Mouse (Mus musculus): ENCODE results near the gene Gm28557.
"Not testable (repeated sequence)": the region's sequence is repeated elsewhere in the genome, so short reads cannot be mapped to it uniquely, and the experiment has no call there.

The Gm28557 gene

GRCm38 (mm10) chr13:67108194-67108820 is at the start of gene Gm28557:
Gene Gm28557, minus strand, starts transcription at chr13:67108604.
- peak; percentile 86 to 90 for DNase-seq

GRCm38 (mm10) chr13:67128038-67128721 is 19.8 kb upstream of the Gm28557 start:
- DNase-seq, result peak; percentile 88 to 92

DNA sequence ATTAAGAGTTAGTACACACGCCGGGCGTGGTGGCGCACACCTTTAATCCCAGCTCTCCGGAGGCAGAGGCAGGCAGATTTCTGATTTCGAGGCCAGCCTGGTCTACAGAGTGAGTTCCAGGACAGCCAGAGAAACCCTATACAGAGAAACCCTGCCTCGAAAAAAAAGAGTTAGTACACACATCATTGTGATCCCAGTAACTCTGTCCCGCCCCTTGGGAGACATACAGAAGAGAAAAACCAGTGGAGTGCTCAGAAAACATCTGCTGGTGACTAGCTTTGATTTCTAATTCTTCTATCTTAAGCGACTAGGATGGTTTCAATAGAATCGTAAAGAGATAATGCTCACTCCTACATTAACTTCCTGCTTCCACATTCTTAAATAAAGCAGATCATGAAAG is 19.1 kb upstream of the Gm28557 start:
- DNase-seq, result not testable (repeated sequence)

- no peak for DNase-seq
Observed at GRCm38 (mm10) chr13:67124460-67124859, 16.1 kb upstream of the Gm28557 start.

GRCm38 (mm10) chr13:67121360-67121759 is 13.0 kb upstream of the Gm28557 start, which contains the start of gene Zfp759:
Gene Zfp759, plus strand, starts transcription at chr13:67121660.
- not testable (repeated sequence) for DNase-seq

DNA sequence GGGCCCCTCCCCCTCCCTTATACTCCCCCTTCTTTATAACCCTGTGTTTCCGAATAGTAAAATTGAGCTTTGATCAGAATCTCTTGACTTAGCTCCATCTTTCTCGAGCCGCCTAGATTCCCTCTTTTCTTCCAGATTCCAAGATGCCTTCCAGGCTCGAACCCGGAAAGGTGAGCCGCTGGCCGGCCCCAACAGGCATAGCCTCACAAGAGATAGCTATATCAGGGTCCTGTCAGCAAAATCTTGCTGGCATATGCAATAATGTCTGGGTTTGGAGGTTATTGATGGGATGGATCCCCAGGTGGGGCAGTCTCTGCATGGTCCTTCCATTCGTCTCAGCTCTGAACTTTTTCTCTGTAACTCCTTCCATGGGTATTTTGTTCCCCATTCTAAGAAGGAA is 7.8 kb upstream of the Gm28557 start, which contains the start of gene Rslcan18:
TSS of gene Rslcan18 (minus strand) at position 101 of the 400 bp plus-strand sequence.
- not testable (repeated sequence) for DNase-seq

GRCm38 (mm10) chr13:67113287-67113686 is 4.9 kb upstream of the Gm28557 start:
- no peak for DNase-seq

DNA sequence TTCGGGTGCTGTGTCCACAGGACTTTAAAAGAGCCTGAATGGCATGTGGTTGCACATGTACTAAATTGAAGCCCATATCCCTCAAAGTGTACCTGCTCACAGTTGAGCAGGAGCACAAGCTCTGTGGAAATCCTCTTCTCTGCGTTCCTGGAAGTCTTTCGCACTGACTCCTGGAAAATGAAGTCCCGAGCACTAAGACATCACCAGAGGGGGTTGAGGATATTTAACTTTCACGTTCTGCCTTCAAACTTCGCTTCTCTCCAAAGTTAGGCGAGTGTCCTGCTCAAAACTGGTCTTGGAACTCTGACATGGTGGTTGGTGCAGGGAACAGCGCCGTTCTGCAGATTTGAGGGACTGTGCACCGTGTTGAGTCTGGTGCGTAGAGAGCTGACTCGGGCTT is 3.7 kb upstream of the Gm28557 start:
- DNase-seq, result peak in 1 of 2 experiments; percentile 7

- DNase-seq, result no peak
Observed at GRCm38 (mm10) chr13:67108821-67109206, 410 bp upstream of the Gm28557 start.

GRCm38 (mm10) chr13:67107681-67108080 is 723 bp downstream of the Gm28557 start:
- no peak for DNase-seq

GRCm38 (mm10) chr13:67097876-67098275 is 10.5 kb downstream of the Gm28557 start, which contains the start of gene Zfp708:
Gene Zfp708, minus strand, starts transcription at chr13:67097976.
- no peak for DNase-seq

GRCm38 (mm10) chr13:67090154-67090553 is 18.2 kb downstream of the Gm28557 start:
- no peak for DNase-seq

DNA sequence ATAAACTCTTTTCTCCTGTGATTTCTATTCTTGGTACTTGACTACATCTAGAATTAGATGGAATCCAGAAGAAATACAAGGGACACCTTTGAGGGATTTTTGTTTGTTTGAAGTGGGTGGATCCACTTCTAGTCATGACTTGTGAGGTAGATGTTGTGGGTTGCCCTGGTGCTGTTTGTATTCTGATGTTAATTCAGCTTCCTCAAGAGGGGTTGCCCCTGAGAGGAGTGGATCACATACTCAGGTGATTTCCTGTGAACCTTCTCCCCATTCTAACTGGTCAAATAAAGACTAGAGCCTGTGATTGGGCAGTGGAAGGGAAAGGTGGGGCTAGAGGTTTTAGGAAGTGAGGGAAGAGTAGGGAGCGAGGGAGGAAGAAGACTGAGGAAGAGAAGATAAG is 26.5 kb downstream of the Gm28557 start:
- peak; percentile 16 to 19 for DNase-seq

DNA sequence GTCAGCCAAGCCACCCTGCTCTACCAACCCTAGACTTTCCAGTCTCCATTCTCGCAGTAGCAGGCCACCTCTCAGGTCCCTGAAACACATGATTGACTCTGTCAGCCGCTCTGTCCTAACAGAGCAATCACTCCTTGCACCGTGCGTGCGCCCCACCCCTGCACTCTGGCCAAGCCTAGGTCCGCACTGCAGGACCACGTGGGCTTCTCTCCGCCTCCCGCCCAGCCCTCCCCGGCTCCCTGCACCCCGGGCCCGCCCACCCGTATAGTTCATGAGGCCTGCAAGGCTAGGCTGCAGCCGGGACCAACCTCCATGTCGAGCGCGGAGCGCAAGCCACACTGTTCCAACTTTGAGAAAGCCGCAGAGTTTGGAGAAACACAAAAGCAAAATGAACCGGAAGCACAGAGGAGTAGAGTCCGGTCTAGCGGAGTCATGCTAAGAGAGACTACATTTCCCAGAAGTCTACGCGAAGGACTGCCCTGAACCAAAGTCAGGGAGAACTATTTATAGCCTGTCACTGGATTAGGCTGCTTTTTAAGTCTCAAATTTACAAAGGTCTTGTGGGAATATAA is 27.2 kb downstream of the Gm28557 start:
- DNase-seq, result peak; percentile 61 to 63

DNA sequence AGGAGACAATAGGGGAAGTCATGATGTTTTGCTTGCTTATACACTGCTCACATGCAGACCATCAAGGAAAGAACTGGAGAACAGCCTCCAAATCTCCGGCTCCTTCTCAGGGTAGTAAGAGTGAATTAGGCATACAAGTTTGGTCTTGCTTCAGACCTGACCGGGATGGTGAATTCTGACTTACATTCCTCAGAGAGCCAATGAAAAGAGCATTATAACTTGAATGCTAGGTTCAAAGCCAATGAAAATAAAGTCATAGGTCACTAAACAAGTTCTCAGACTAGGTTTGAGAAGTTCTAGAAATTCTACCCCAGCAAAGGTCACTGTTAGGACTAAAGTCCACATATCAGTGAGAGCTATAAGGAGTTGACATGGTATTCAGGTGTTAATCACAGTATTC is 31.2 kb downstream of the Gm28557 start:
- DNase-seq, result no peak

GRCm38 (mm10) chr13:67072786-67073185 is 35.6 kb downstream of the Gm28557 start:
- DNase-seq, result no peak

DNA sequence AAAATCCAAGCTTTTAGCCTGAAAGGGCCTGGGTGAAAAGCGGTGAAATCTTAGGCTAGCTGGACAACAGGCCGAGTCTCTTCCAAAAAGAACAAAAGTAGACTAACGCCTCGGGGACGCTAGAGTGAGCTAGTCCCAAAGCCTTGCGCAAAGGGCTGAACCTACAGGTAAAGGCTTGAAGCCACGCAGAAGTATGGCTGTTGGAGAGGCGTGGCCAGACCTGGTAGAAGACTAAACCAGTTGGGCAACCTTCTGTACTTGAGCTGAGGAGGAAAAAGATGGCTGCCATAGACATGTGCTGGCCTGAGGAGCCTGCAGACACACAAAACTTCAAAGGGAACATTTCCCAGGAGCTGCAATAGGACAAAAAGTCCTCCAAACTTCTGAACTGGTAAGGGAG is 43.0 kb downstream of the Gm28557 start:
- DNase-seq, result no peak

GRCm38 (mm10) chr13:67062427-67062826 is 46.0 kb downstream of the Gm28557 start:
- DNase-seq, result no peak

GRCm38 (mm10) chr13:67060786-67061358 is 47.5 kb downstream of the Gm28557 start, which contains the start of gene Zfp712:
Gene Zfp712, minus strand, starts transcription at chr13:67061170.
- peak; percentile 84 to 86 for DNase-seq

DNA sequence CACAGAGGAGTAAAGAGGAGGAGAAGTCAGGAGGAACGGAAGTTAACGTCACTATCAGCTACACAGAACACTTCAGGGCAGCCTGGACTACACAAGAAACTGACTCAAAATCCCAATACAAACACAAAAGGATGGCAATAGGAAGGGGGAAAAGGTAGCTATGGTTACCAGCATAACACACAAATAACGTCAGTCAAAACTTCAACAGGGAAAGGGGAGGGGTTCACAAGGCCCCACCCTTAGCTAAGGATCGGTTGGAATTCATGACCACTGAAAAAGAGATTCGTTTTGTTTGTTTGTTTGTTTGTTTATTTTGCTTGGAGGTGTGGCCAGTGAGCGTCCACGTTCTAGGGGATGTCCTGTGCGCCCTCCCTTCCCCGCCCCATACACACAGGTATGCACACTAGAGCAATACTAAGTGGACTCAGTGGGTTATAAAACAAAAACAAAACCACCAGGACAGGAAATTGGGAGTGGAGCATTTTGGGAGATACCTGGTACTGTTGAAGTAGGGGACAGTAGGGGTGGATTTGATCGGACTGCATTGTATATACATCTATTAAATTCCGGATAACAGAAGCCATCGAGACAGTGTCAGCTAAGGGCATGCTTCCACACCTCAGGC is 48.1 kb downstream of the Gm28557 start:
- DNase-seq, result peak in 1 of 2 experiments; percentile 4
